Mouse (Mus musculus) intestine, embryonic 15.5 days (tissue): ENCODE measurements around the gene Ap1m2. TPM values are rescaled to one million over a fixed set of nuclear protein-coding genes. Genes with fewer than 3 reads are reported as not detected.
"Not testable (repeated sequence)": the region's sequence is repeated elsewhere in the genome, so short reads cannot be mapped to it uniquely, and the experiment has no call there.

Experiments used
- ATAC-seq: fragments of 200-750 bp; cut with Nextera tagmentation; 2 replicates; pipeline ENCODE4 v1.8.0; 2017; ENCODE audit warnings: moderate TSS enrichment, moderate library complexity
- H3K27ac ChIP-seq: fragments of 300-500 bp; sonication (generic); 2 replicates; pipeline ENCODE4 v1.5.1; 2015; ENCODE audit warnings: mild to moderate bottlenecking, inconsistent platforms
- H3K27me3 ChIP-seq: fragments of 300-500 bp; sonication (generic); replicated peaks from 2 replicates; pipeline ENCODE4 v1.6.1; 2015; ENCODE audit warnings: inconsistent platforms
- H3K36me3 ChIP-seq: fragments of 300-500 bp; sonication (generic); 2 replicates; pipeline ENCODE4 v1.6.1; 2015; ENCODE audit warnings: inconsistent platforms
- H3K4me1 ChIP-seq: fragments of 300-500 bp; sonication (generic); replicated peaks from 2 replicates; pipeline ENCODE4 v1.6.1; 2015; ENCODE audit warnings: inconsistent platforms
- H3K4me2 ChIP-seq: fragments of 300-500 bp; sonication (generic); replicated peaks from 2 replicates; pipeline ENCODE4 v1.6.1; 2015; ENCODE audit warnings: mild to moderate bottlenecking, inconsistent platforms
- H3K4me3 ChIP-seq: fragments of 300-500 bp; sonication (generic); replicated peaks from 2 replicates; pipeline ENCODE4 v1.5.1; 2015; ENCODE audit warnings: inconsistent platforms
- H3K9ac ChIP-seq: fragments of 300-500 bp; sonication (generic); 2 replicates; pipeline ENCODE4 v1.6.1; 2015; ENCODE audit warnings: inconsistent platforms
- H3K9me3 ChIP-seq: fragments of 300-500 bp; sonication (generic); 2 replicates; pipeline ENCODE4 v1.6.1; 2016; ENCODE audit warnings: inconsistent platforms
- WGBS: fragments of 180-500 bp; shearing (Covaris S2); methylation state at CpG from one replicate; pipeline ENCODE4 v1.1.7; 2015; 5-methylcytosine and 5-hydroxymethylcytosine counted together
- polyA plus RNA-seq: library from polyadenylated mRNA; unstranded; fragments of >200 nt; fragmentation: Nextera tagmentation; extraction: Ambion mirVana; gene quantifications from 2 replicates; pipeline ENCODE4 v1.2.1, GENCODE M21; 2015

The Ap1m2 gene
- polyA plus RNA-seq, 1 experiment from 2014 or later = 106 TPM

DNA sequence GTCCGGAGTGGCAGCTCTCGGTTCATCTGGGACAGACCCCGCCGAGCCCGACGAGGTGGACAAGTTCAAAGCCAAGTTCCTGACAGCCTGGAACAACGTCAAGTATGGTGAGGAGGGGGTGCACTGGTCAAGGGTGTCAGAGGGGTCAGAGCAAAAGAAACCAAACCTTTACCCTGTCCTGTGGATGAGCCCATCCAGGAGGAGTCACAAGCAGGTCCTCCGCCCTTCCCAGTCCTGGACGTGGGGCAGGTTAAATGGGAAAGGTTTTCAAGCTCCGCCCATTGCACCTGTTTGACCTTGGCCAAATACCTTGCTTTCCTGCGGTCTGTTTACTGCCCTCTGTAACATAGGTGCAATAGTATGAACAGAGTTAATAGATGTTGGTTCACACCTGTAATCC, 46.5 kb downstream of the Ap1m2 start:
- peak overlapping the region; percentile 68 for H3K9ac ChIP-seq
- peak overlapping the region; percentile 52 for H3K27ac ChIP-seq
- peak; percentile 46 for ATAC-seq
- H3K4me2 ChIP-seq = peak overlapping the region; percentile 73
- H3K36me3 ChIP-seq = peaks cover 23% of the 10 kb centered on the region
- 5% methylated on average over 11 of the region's 11 CpGs for WGBS
- H3K4me1 ChIP-seq = peaks cover 18% of the 10 kb centered on the region
- H3K9me3 ChIP-seq = no peaks in the 10 kb centered on the region
- no peaks in the 10 kb centered on the region for H3K27me3 ChIP-seq
- peak overlapping the region; percentile 61 for H3K4me3 ChIP-seq

DNA sequence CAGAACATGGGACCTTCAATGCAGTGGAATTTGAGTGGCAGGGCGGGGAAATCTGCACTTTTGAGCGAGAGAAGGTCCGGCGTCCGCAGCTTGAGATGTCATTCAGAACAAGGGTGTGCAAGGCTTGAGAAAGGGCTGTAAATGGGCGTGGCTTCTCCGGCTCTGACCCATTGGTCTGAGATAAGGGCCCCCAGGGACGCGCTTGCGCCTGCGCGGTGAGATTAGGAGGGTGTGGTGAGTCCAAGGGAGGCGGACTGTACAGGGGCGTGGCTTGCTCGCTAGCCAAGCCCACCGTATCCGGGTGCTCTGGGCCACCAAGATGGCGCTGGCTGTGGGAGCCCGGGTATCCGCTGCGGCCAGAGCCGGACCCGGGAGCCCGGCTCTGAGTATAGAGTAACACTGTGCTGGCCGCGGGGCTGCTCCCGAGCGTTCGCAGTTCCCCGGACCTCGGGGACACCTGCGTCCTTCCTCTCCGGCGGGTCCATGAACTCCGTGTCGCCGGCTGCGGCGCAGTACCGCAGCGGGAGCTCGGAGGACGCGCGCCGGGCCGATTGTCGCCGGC, 47.1 kb downstream of the Ap1m2 start, which contains the start of gene Atg4d:
Atg4d (plus strand) TSS at position 294 of the 562 bp plus-strand sequence.
- under 1% methylated on average over 42 of the region's 49 CpGs for WGBS
- peak within 1 kb of the TSS; percentile 61 for H3K4me3 ChIP-seq
- H3K27me3 ChIP-seq = no peaks in the 10 kb centered on the region
- peaks cover 17% of the 10 kb centered on the region for H3K36me3 ChIP-seq
- peak within 1 kb of the TSS; percentile 68 for H3K9ac ChIP-seq
- H3K27ac ChIP-seq = peak within 1 kb of the TSS; percentile 52
- peaks cover 18% of the 10 kb centered on the region for H3K4me1 ChIP-seq
- peak within 1 kb of the TSS; percentile 73 for H3K4me2 ChIP-seq
- no peaks in the 10 kb centered on the region for H3K9me3 ChIP-seq
- ATAC-seq = peak; percentile 98

DNA sequence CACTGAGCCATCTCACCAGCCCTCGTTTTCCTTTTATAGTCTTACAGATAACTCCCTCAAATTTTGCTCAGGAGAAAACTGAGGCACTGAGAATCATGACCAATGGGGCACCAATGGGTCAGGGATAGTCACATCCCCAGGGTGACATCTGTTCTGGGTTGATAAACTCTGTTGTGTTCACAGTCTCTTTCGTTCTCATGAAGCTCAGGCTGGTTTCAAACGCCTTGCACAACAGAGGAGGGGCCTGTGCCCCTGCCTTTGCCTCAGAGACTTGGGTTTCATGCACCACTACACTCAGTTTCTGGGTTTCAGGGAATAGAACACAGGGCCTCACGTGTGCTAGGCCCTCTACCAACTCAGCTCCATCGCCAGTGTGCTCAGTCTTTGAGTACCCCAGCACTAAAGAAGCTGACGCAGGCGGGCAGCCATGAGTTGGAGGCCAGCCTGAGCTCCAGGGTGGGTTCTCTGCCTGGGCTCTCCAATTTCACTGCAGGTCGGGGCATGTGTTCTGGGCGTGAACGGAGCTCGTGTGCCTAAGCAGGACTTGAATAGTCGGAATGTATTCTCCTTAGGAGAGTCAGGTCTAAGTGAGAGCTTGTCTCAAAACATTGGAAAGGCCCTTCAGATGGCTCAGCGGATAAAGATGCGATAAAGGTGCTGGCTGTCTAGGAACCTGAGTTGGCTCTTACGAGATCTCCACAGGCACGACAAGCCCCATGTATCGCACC, 47.7 kb downstream of the Ap1m2 start:
- H3K9ac ChIP-seq = peak overlapping the region; percentile 29; the same call in 1 of the 2 replicates

DNA sequence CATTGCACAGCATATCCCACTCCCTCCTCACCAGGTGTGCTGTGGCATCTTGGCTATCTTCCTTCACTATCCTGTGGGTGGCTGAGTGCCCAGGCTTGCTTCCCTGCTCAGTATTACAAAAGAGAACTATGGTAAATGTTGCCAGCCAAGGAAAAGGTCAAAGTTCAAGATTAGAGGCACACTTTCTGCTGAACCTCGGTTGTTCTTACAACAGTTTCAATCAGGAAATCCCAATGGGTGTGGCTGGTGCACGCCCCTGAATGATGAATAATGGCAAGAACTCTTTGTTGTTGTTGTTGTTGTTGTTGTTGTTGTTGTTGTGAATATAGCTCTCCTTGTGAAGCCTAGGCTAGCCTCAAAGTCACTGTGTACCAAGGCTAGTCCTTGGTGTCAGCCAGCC, 50.3 kb downstream of the Ap1m2 start:
- peaks cover 16% of the 10 kb centered on the region for H3K4me1 ChIP-seq
- 49% methylated on average over 2 of the region's 2 CpGs for WGBS
- no peak overlapping the region for H3K4me3 ChIP-seq
- no peaks in the 10 kb centered on the region for H3K9me3 ChIP-seq
- H3K27ac ChIP-seq = no peak overlapping the region
- H3K27me3 ChIP-seq = 0 out of 2 replicates have a peak, but pooled peaks cover 3% of the 10 kb centered on the region
- no peak for ATAC-seq
- no peak overlapping the region for H3K9ac ChIP-seq
- H3K36me3 ChIP-seq = 0 out of 2 replicates have a peak, but pooled peaks cover 2% of the 10 kb centered on the region
- no peak overlapping the region for H3K4me2 ChIP-seq

More for the DNA sequence above, 47.7 kb downstream of the Ap1m2 start:
- H3K36me3 ChIP-seq = peaks cover 13% of the 10 kb centered on the region
- ATAC-seq = peak; percentile 2
- H3K4me2 ChIP-seq = peak overlapping the region; percentile 73
- peak overlapping the region; percentile 51 for H3K27ac ChIP-seq
- no peaks in the 10 kb centered on the region for H3K9me3 ChIP-seq
- peaks cover 18% of the 10 kb centered on the region for H3K4me1 ChIP-seq
- H3K27me3 ChIP-seq = no peaks in the 10 kb centered on the region
- peak overlapping the region; percentile 61 for H3K4me3 ChIP-seq
- 19% methylated on average over 17 of the region's 17 CpGs for WGBS

GRCm38 (mm10) chr9:21260491-21261040, 51.6 kb downstream of the Ap1m2 start:
- Histone ChIP-seq H3K4me2 (no peak overlapping the region), H3K27ac (no peak overlapping the region), H3K36me3 (no peaks in the 10 kb centered on the region), H3K4me3 (no peak overlapping the region), H3K9me3 (no peaks in the 10 kb centered on the region), H3K9ac (no peak overlapping the region), H3K4me1 (peaks cover 4% of the 10 kb centered on the region), H3K27me3 (0 out of 2 replicates have a peak, but pooled peaks cover 3% of the 10 kb centered on the region)
- WGBS = 76% methylated on average over 6 of the region's 6 CpGs
- no peak for ATAC-seq

- not testable (repeated sequence) for H3K9me3 ChIP-seq, H3K27ac ChIP-seq, H3K4me1 ChIP-seq, ATAC-seq, H3K4me3 ChIP-seq, H3K4me2 ChIP-seq, H3K9ac ChIP-seq, H3K36me3 ChIP-seq
- 81% methylated on average over 4 of the region's 4 CpGs for whole genome bisulfite sequencing
- H3K27me3 ChIP-seq = peaks cover 18% of the 10 kb centered on the region
Observed at GRCm38 (mm10) chr9:21256349-21256748, 55.8 kb downstream of the Ap1m2 start.

GRCm38 (mm10) chr9:21254690-21255089, 57.4 kb downstream of the Ap1m2 start:
- Histone ChIP-seq H3K9ac (no peak overlapping the region), H3K27ac (no peak overlapping the region), H3K4me3 (no peak overlapping the region), H3K4me1 (0 out of 2 replicates have a peak, but pooled peaks cover under 1% of the 10 kb centered on the region), H3K9me3 (no peaks in the 10 kb centered on the region), H3K27me3 (peaks cover 35% of the 10 kb centered on the region), H3K36me3 (no peaks in the 10 kb centered on the region), H3K4me2 (no peak overlapping the region)
- no peak for ATAC-seq

DNA sequence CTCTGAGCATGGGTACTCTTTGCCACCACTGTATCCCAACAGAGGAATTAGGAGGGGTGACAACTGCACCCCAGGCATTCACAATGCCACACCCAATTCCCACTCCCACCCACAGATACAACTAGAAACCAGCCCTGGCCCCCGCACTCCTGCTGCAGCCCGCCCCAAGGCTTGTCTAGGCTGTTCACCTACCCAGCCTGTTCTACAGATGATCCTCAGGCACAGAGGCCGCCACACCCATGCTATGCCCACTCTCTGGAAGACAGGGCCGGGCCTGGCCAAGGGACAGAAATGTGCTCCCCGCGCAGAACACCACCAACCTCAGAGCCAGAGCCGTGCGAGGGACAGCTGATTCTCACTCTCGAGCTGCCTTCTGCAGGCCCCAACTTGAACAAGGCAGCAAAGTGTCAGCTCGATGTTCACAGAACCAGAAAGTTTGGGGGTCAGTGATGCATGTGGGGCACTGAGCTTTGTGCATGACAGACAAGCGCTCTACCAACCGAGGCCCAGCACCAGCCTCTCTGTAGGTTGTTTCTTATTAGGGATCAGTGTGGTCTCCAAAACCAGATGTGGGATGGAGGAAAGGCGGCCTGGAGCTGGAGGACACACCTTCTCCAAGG, 60.9 kb downstream of the Ap1m2 start:
- no peak overlapping the region for H3K9ac ChIP-seq
- no peak overlapping the region for H3K27ac ChIP-seq
- no peak overlapping the region for H3K4me2 ChIP-seq
- no peaks in the 10 kb centered on the region for H3K9me3 ChIP-seq
- no peaks in the 10 kb centered on the region for H3K36me3 ChIP-seq
- WGBS = 57% methylated on average over 13 of the region's 13 CpGs
- no peak overlapping the region for H3K4me3 ChIP-seq
- H3K4me1 ChIP-seq = peaks cover 8% of the 10 kb centered on the region; the same call in 1 of the 2 replicates
- H3K27me3 ChIP-seq = peaks cover 61% of the 10 kb centered on the region
- no peak; the same call in 1 of the 2 replicates for ATAC-seq

DNA sequence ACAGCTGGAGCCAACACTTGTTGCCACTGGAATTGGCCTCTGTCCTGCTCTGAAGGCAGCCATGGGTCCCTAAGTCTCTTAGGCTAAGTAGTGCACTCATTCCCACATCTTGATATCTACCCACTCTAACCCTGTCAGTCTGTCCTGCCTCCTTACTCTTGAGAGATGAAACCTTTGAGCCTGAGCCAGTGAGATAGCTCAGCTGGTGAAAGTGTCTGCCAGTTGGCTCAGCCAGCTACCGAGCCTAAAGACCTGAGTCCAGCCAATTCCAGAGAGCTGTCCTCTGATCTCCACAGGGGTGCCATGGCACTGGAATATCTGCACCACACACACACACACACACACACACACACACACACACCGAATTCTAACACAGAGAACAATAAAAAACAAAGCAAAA, 61.6 kb downstream of the Ap1m2 start:
- H3K9me3 ChIP-seq = no peaks in the 10 kb centered on the region
- ATAC-seq = no peak
- no peak overlapping the region for H3K4me3 ChIP-seq
- 57% methylated on average over 2 of the region's 2 CpGs for WGBS
- no peaks in the 10 kb centered on the region for H3K36me3 ChIP-seq
- H3K9ac ChIP-seq = no peak overlapping the region
- H3K27ac ChIP-seq = no peak overlapping the region
- H3K4me1 ChIP-seq = peaks cover 8% of the 10 kb centered on the region; the same call in 1 of the 2 replicates
- peaks cover 68% of the 10 kb centered on the region for H3K27me3 ChIP-seq
- H3K4me2 ChIP-seq = no peak overlapping the region

DNA sequence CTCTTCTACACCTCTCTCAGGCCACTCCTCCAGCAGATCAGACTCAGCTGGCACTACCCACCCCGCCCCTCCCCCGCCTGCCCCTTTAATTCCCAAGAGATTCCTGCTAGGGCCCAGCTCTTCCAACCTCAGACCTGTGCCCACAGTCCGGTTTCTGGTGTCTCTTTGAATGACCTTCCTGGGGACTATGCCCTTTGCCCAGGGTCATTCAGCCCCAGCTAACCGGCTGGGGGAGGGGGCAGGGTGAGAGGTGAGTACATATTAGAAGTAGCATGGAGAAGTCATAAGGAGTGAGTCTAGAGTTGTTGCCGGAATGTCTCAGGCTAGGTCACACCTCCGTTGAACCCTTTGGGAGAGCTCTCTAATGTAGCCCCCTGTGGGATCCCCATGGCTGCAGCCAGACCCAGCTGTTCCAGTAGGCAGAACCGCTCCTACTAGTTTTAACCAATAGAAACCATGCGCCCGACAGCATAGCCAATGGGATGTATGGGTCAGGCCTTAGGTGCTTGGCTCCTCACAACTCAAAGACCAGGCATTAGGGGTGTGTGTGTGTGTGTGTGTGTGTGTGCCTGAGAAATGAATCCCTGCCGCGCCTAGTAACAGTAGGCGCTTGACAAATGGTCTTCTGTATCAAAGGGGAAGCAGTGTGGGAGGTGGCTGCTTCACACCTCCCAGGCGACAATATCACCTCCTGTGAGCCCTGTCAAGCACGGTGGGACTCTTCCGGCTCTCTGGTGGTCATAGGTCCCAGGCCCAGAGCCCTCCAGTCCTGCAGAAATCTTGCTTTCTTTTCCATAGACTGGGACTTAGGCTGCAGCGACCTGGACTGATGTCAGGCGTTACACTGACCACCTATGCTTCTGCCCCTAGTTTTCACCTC, 62.3 kb downstream of the Ap1m2 start:
- Histone ChIP-seq H3K4me1 (peaks cover 13% of the 10 kb centered on the region), H3K36me3 (no peaks in the 10 kb centered on the region), H3K4me3 (no peak overlapping the region), H3K27ac (no peak overlapping the region), H3K9ac (no peak overlapping the region), H3K27me3 (peaks cover 75% of the 10 kb centered on the region), H3K9me3 (no peaks in the 10 kb centered on the region), H3K4me2 (no peak overlapping the region)
- WGBS = 20% methylated on average over 17 of the region's 17 CpGs
- 0 out of 2 replicates have a peak, but pooled peaks have one; percentile 12 for ATAC-seq

GRCm38 (mm10) chr9:21248326-21248725, 63.8 kb downstream of the Ap1m2 start, which contains the start of gene S1pr5:
Gene S1pr5 (minus strand): TSS chr9:21248443.
- H3K9me3 ChIP-seq = no peaks in the 10 kb centered on the region
- peaks cover 25% of the 10 kb centered on the region for H3K4me1 ChIP-seq
- H3K4me3 ChIP-seq = peak within 1 kb of the TSS; percentile 20
- H3K4me2 ChIP-seq = peak within 1 kb of the TSS; percentile 55
- H3K9ac ChIP-seq = peak within 1 kb of the TSS; percentile 6; the same call in 1 of the 2 replicates
- WGBS = 2% methylated on average over 30 of the region's 30 CpGs
- H3K36me3 ChIP-seq = no peaks in the 10 kb centered on the region
- peaks cover 90% of the 10 kb centered on the region for H3K27me3 ChIP-seq
- ATAC-seq = no peak
- no peak within 1 kb of the TSS for H3K27ac ChIP-seq
